Mouse (Mus musculus) retina, postnatal 7 days (tissue): ENCODE data around the gene Hist1h2ad.
A peak's percentile ranks its signal among the peaks of the same experiment; 100 is the strongest.
"Not testable (repeated sequence)": the region's sequence is repeated elsewhere in the genome, so short reads cannot be mapped to it uniquely, and the experiment has no call there.

ENCODE experiments used
- DNase-seq: peaks from one replicate; pipeline ENCODE4 v3.0.0-alpha.2; 2012; ENCODE audit warnings: low read depth, low spot score

Gene Hist1h2ad

GRCm38 (mm10) chr13:23541497-23541896, 32.7 kb upstream of the Hist1h2ad start:
- DNase-seq, result no peak

GRCm38 (mm10) chr13:23542225-23542980, 31.8 kb upstream of the Hist1h2ad start:
- not testable (repeated sequence) for DNase-seq

GRCm38 (mm10) chr13:23542999-23543607, 31.1 kb upstream of the Hist1h2ad start, which contains the start of gene Hist1h2bh:
Gene Hist1h2bh, minus strand, starts transcription at chr13:23543392.
- DNase-seq, result not testable (repeated sequence)

GRCm38 (mm10) chr13:23543965-23544786, 30.0 kb upstream of the Hist1h2ad start, which contains the start of gene Hist1h3f:
Gene Hist1h3f, plus strand, starts transcription at chr13:23544052.
- DNase-seq, result peak; percentile 89

DNA sequence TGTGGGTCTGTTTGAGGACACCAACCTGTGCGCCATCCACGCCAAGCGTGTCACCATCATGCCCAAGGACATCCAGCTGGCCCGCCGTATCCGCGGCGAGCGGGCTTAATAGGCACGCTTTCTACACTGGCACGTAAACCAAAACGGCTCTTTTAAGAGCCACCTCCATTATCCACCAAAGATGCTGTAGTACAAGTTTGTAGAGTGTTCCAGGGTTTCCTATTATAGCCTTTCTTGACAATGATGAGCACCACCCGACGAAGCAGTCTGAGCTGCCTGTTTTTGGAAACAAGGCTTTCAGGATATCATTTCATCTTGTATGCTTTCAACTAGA, 29.4 kb upstream of the Hist1h2ad start:
- not testable (repeated sequence) for DNase-seq

DNA sequence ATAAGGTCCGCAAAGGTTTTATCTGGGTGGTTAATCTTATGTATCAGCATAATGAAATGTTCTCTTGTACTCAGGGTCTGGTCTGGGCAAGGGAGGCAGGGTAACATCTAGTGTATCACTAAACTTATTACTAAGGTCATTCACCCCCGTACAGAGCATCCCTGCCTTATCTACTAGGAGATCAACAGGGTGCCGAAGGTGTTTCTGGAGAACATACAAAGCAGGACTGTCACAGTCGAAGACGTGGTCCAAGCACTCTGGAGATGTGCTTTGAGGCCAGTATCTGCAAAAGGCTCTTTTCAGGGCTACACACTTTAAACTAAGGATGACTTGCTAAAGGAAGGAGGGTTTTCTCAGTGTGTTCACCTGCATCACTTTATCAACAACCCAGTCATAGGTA, 27.5 kb upstream of the Hist1h2ad start:
- DNase-seq, result no peak

DNA sequence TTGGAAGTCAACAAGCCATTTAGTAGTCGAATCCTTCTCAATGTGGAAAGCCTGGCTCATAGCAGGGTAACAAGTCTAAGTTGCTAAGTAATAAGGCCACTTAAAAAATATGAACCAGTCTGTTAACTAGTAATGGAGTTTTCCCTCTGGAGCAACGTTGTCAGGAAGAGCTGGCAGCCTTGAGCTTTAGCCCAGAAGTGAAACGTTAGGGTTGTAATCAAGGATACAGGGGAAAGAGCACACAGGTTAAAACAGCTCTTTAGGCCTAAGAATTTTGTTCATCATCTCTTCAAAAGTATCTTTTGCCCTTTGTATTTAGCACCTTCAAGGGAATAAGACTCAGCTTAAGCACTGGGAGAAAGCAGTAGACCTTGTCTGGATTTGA, 23.4 kb upstream of the Hist1h2ad start:
- no peak for DNase-seq

DNA sequence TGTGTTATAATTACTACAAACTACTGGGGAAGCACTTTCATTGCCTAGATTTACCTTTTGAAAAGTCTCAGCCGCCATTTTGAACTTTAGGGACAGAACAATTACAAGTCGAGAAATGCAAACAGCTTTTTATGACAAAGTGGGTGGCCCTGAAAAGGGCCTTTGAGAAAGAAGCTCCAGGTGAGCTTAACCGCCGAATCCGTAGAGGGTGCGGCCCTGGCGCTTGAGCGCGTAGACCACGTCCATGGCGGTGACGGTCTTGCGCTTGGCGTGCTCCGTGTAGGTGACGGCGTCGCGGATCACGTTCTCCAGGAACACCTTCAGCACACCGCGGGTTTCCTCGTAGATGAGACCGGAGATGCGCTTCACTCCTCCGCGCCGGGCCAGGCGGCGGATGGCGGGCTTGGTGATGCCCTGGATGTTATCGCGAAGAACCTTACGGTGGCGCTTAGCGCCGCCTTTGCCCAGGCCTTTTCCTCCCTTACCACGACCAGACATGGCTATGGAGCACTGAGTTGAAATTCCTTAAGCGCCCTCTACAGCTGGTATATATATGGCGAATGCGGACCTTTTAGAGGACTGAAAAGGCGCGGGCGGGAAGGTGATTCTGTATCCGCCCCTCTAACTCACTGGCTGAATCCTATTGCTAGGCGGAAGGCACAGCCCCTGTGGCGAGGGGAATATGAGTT, 22.9 kb upstream of the Hist1h2ad start, which contains the start of gene Hist1h4f:
Hist1h4f (minus strand) TSS at position 503 of the 689 bp plus-strand sequence.
- peak; percentile 82 for DNase-seq

GRCm38 (mm10) chr13:23551931-23552914, 22.0 kb upstream of the Hist1h2ad start:
- DNase-seq, result no peak

- no peak for DNase-seq
These were observed 21.2 kb upstream of the Hist1h2ad start, which contains the start of gene Hist1h1d for GRCm38 (mm10) chr13:23552962-23553361. Gene Hist1h1d, plus strand, starts transcription at chr13:23553262.

GRCm38 (mm10) chr13:23554393-23554792, 19.8 kb upstream of the Hist1h2ad start:
- DNase-seq, result no peak

DNA sequence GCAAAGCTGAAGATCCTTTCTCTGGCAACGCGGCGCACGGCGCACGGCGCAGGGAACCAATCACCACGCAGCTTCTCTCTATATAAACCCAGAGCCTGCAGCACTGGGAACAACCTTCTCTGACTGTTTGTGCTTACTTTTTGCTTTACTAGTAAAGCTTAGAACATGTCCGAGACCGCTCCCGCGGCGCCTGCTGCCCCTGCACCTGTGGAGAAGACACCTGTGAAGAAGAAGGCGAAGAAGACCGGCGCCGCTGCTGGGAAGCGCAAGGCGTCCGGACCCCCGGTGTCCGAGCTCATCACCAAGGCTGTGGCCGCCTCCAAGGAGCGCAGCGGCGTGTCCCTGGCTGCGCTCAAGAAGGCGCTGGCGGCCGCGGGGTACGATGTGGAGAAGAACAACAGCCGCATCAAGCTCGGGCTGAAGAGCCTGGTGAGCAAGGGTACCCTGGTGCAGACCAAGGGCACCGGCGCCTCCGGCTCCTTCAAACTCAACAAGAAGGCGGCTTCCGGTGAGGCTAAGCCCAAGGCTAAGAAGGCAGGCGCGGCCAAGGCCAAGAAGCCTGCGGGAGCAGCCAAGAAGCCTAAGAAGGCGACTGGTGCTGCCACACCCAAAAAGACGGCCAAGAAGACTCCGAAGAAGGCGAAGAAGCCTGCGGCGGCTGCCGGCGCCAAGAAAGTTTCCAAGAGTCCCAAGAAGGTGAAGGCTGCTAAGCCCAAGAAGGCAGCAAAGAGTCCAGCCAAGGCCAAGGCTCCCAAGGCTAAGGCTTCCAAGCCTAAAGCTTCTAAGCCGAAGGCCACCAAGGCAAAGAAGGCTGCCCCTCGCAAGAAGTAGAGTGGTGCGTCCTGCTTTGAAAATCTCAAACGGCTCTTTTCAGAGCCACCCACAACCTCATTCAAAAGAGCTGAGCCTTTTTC, 19.0 kb upstream of the Hist1h2ad start:
- DNase-seq, result no peak

DNA sequence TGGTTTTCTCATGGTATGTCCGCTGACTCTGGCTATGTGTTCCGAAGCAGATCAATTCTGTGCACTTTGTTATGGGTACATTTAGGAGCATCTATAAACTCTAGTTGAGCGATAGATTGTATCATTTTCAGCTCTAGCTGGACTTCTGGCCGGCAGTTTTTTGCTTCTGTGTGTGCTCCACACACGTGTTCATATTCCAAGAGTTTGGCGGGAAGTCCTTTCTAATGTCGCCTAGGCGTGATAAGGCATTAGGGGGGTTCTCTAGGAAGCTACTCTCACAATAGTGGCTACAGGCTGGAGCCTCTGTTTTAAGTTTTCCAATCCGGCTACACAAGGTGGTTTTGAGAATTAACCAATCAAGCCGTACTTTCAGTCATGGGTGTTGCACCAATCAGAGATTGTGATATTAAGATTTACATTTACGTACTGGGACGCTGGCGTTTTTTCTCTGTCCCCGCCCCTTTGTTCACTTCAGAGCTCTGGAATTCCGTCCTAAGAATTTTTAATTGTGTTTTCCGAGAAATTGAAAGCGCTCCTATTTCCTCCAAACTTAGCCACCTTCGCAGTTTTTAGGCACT, 18.3 kb upstream of the Hist1h2ad start:
- DNase-seq, result no peak

- no peak for DNase-seq
These were observed 17.3 kb upstream of the Hist1h2ad start for GRCm38 (mm10) chr13:23556906-23557305.

GRCm38 (mm10) chr13:23560699-23561098, 13.5 kb upstream of the Hist1h2ad start:
- not testable (repeated sequence) for DNase-seq

DNA sequence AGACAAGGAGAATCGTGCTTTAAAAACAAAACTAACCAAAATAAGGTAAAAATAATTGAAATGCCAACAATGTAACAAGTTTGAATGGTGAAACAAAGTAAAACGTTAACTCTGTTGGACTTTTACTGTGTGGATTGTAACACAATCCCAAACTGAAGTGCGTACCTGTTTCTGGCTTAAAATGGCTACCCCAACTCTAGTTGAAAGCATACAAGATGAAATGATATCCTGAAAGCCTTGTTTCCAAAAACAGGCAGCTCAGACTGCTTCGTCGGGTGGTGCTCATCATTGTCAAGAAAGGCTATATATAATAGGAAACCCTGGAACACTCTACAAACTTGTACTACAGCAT, 12.7 kb upstream of the Hist1h2ad start:
- DNase-seq, result not testable (repeated sequence)

GRCm38 (mm10) chr13:23561883-23562659, 12.1 kb upstream of the Hist1h2ad start, which contains the start of gene Hist1h3e:
Gene Hist1h3e, minus strand, starts transcription at chr13:23562369.
- peak; percentile 95 for DNase-seq
